Mouse (Mus musculus) kidney, adult 2 months (tissue): ENCODE data around the gene Gm5741. TPM values are rescaled to one million over a fixed set of nuclear protein-coding genes. Genes with fewer than 3 reads are reported as not detected.

Experiments
- DNase-seq: peaks from one replicate; pipeline ENCODE4 v3.0.0; 2021
- H3K27ac ChIP-seq: fragments of 200-500 bp; 2 replicates; pipeline ENCODE4 v1.5.1; 2012; ENCODE audit warnings: low read depth, low read length, control low read depth, inconsistent platforms; ENCODE audit not compliant: insufficient read depth
- H3K27me3 ChIP-seq: fragments of 200-500 bp; replicated peaks from 2 replicates; pipeline ENCODE4 v1.6.1; 2012; ENCODE audit warnings: mild to moderate bottlenecking, moderate library complexity, low read length, inconsistent platforms; ENCODE audit not compliant: control insufficient read depth, insufficient read depth
- H3K36me3 ChIP-seq: fragments of 200-500 bp; 2 replicates; pipeline ENCODE4 v1.6.1; 2012; ENCODE audit warnings: mild to moderate bottlenecking, moderate library complexity, low read length, inconsistent platforms; ENCODE audit not compliant: control insufficient read depth, insufficient read depth
- H3K4me1 ChIP-seq: fragments of 200-500 bp; 2 replicates; pipeline ENCODE4 v1.6.1; 2011; ENCODE audit warnings: low read length; ENCODE audit not compliant: control insufficient read depth, insufficient read depth
- H3K4me3 ChIP-seq: fragments of 200-500 bp; 2 replicates; pipeline ENCODE4 v1.5.1; 2011; ENCODE audit warnings: mild to moderate bottlenecking, low read depth, low read length, control low read depth; ENCODE audit not compliant: insufficient read depth
- CTCF ChIP-seq: fragments of 200-500 bp; conservative IDR thresholded peaks from 2 replicates; pipeline ENCODE4 v1.5.1; 2011; ENCODE audit warnings: low read depth, mild to moderate bottlenecking, control low read depth, low read length, moderate library complexity, mixed read lengths; ENCODE audit not compliant: insufficient read depth, insufficient read length
- POLR2A ChIP-seq: fragments of 200-500 bp; IDR thresholded peaks from one replicate; pipeline ENCODE4 v1.6.1; 2011; ENCODE audit warnings: low read depth, low read length, control low read depth
- WGBS: fragments of 180-500 bp; shearing (Covaris S2); methylation state at CpG from one replicate; pipeline ENCODE4 v1.1.7; 2018; 5-methylcytosine and 5-hydroxymethylcytosine counted together
- polyA plus RNA-seq: library from polyadenylated mRNA; depleted of rRNA; stranded (reverse); fragments of >200 nt; gene quantifications from 2 replicates; pipeline ENCODE4 v1.2.3, GENCODE M21; 2012; rRNA removed

Gm5741 gene
- polyA plus RNA-seq: 0.91 TPM in 1 of 2 replicates, not detected in the other

DNA sequence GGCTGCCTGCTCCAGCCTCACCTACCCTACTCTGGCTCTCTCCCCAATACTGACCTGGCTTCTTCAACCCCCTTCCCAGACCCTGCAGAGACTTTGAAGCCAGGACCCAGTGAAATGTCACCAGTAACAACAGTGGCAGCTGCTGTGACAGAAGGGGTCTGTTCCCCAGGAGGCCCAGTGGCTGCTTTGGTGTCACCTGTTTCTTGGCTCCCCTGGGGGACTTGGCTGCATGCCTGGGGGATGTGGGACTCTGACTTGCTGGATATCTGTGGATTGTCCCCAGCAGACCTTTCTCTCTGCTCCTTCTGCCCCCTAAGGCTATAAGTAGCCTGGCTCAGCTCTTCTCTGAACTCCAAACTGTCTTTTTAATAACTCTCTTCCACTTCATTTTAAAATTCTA is at the start of gene Gm5741:
Gene Gm5741 (minus strand): TSS at position 1 of the 400 bp plus-strand sequence.
- no peak within 1 kb of the TSS for H3K27ac ChIP-seq
- H3K4me3 ChIP-seq: no peak within 1 kb of the TSS
- peaks cover 10% of the 10 kb centered on the region; the same call in 1 of the 2 replicates for H3K4me1 ChIP-seq
- DNase-seq: no peak
- TF ChIP-seq CTCF: no peak
- TF ChIP-seq POLR2A: no peak
- no peaks in the 10 kb centered on the region for H3K27me3 ChIP-seq
- H3K36me3 ChIP-seq: no peaks in the 10 kb centered on the region

DNA sequence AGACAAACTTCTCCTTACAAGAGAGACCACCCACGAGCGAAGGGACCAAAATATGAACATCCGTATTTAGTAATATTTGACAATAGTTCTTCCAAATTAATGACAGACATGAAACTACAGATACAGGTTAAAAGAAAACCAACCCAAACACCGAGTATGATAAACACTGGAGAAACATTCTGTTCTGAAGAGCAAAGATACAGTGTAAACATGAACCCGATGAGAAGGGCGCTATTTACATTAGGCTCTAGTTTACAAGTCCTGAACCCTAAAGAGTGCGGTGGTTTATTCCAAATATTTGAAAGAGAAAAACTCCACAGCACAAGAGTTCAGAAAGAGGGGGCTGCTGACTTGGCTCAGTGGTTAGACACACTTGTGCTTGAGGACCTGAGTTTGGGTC is 49.2 kb upstream of the Gm5741 start:
- peaks cover 7% of the 10 kb centered on the region for H3K4me1 ChIP-seq
- no peak for DNase-seq
- no peaks in the 10 kb centered on the region for H3K36me3 ChIP-seq
- H3K27me3 ChIP-seq: no peaks in the 10 kb centered on the region
- H3K27ac ChIP-seq: no peak overlapping the region
- TF ChIP-seq CTCF (no peak), POLR2A (no peak)
- H3K4me3 ChIP-seq: no peak overlapping the region
- WGBS: 91% methylated on average over 7 of the region's 7 CpGs

DNA sequence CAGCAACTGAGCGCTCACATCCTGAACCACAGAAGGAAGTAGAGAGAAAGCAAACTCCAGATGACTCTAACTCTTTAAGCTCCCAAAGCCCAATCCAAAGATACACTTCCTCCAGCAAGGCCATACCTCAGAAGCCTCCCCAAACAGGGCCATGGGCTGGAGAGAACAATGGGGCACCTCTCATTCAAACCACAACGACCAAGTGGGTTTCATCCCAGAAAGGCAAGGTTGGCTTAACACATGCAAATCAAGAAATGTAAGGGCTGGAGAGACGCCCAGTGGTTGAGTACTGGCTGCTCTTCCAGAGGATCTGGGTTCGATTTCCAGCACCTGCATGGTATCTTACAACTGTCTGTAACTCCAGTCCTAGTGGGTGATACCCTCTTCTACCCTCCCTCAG is 47.7 kb upstream of the Gm5741 start:
- Histone ChIP-seq H3K27ac (no peak overlapping the region), H3K27me3 (no peaks in the 10 kb centered on the region), H3K4me3 (no peak overlapping the region), H3K4me1 (peaks cover 7% of the 10 kb centered on the region), H3K36me3 (peaks cover 6% of the 10 kb centered on the region)
- no peak for DNase-seq
- TF ChIP-seq POLR2A (no peak), CTCF (no peak)
- WGBS: 81% methylated on average over 4 of the region's 4 CpGs

DNA sequence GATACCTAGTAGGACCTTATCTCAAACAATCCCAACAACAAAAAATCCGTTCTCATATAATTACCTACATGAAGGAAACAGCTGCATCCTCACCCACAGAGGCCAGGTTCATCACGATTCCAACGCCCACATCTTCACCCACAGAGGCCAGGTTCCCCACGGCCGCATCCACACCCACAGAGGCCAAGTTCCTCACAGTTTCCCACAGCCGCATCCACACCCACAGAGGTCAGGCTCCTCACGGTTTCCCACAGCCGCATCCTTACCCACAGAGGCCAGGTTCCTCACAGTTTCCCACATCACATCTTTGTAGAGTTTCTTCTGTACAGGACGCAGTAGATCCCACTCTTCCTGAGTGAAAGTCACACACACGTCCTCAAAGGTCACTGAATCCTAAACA is 45.5 kb upstream of the Gm5741 start:
- no peak overlapping the region for H3K27ac ChIP-seq
- no peak for TF ChIP-seq CTCF
- TF ChIP-seq POLR2A: no peak
- no peak overlapping the region for H3K4me3 ChIP-seq
- no peaks in the 10 kb centered on the region for H3K27me3 ChIP-seq
- no peaks in the 10 kb centered on the region for H3K4me1 ChIP-seq
- 93% methylated on average over 10 of the region's 10 CpGs for WGBS
- no peak for DNase-seq
- H3K36me3 ChIP-seq: peaks cover 14% of the 10 kb centered on the region

DNA sequence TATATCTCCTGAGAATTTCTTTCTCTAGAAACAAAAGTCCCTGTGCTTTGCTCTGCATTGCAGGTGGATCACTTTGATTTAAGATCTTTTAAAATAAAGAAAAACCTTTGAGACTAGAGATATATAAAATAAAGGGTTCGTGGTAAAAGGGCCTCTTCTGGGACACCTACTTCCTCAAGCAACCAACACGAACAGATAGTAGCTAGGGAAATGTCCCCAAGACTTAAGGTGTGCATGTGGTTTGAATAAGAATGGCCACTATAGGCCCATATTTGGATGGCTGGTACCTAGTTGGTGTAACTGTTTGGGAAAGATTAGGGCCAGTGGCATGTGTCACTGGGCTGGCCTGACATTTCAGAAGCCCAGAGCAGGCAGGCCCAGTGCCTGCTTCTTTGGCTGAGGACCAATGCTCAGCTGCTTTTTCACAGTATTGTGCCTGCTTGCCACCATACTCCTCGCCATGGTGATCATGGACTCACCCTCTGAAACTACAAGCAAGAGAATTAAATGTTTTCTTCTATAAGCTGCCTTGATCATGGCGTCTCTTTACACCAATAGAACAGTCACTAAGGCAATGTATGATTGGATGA is 32.4 kb upstream of the Gm5741 start:
- no peak overlapping the region for H3K27ac ChIP-seq
- no peaks in the 10 kb centered on the region; the same call in 1 of the 2 replicates for H3K36me3 ChIP-seq
- H3K4me3 ChIP-seq: no peak overlapping the region
- H3K27me3 ChIP-seq: no peaks in the 10 kb centered on the region
- H3K4me1 ChIP-seq: no peaks in the 10 kb centered on the region
- no peak for TF ChIP-seq CTCF
- no peak for TF ChIP-seq POLR2A
- DNase-seq: no peak
- 86% methylated on average over 4 of the region's 4 CpGs for WGBS

DNA sequence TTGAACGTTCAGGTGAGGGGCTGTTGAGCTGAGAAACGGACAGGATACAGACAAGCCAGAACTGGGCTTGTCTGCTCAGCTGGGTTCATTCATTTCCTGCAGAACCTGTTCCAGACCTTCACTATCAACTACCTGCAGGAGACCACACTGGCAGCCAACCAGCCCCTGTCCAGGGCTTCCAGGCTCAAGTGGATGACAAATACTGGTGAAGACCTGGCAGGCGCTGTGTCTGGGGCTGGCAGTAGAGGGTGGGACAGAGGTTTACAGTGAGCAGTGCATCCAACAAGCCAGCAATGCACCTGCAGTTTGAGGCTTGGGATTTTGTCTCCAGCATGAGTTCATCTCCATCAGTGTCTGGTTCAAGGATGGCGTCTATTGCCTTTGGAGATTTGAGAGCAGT is 29.1 kb upstream of the Gm5741 start:
- WGBS: 90% methylated on average over 4 of the region's 4 CpGs
- TF ChIP-seq POLR2A (no peak), CTCF (no peak)
- Histone ChIP-seq H3K4me3 (no peak overlapping the region), H3K27me3 (no peaks in the 10 kb centered on the region), H3K36me3 (no peaks in the 10 kb centered on the region; the same call in 1 of the 2 replicates), H3K4me1 (no peaks in the 10 kb centered on the region), H3K27ac (no peak overlapping the region)
- no peak for DNase-seq

DNA sequence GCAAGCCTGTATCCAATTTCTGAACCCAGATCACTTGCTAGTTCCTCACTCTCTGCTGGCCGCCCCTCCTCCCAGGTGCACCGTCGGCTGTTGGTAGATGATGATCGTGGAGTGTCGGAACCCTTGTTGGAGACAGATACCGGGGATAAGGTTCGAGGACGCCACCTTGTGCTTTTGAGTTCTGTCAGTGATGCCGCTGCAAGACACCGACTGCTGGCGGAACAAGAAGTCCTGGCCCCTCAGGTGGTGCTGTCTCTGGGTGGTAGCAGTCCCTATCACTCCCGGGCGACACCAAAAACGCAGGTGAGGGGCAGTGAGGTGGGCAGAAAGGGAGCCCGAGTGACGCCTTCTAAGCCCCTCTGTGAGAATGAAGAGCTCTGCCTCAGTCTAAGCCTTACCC is 28.4 kb upstream of the Gm5741 start:
- Histone ChIP-seq H3K36me3 (no peaks in the 10 kb centered on the region; the same call in 1 of the 2 replicates), H3K4me1 (no peaks in the 10 kb centered on the region), H3K27me3 (no peaks in the 10 kb centered on the region), H3K4me3 (no peak overlapping the region), H3K27ac (no peak overlapping the region)
- TF ChIP-seq POLR2A (no peak), CTCF (no peak)
- 90% methylated on average over 16 of the region's 16 CpGs for WGBS
- DNase-seq: no peak

DNA sequence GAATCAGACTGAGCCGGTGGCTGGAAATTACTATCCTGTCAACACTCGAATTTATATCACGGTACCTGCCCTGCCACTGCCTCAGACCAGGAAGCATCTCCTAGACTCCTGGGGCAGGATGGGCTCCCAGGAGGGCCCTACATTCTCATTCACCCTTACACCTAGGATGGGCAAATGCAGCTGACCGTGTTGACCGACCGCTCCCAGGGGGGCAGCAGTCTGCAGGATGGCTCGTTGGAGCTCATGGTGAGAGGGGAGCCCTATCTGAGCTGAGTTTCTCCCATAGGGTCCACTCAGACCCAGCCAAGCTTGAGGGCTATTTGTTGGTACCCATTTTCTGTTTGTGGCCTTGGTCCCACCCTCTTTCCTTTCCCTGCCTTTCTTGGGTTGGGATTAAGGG is 27.8 kb upstream of the Gm5741 start:
- Histone ChIP-seq H3K36me3 (no peaks in the 10 kb centered on the region; the same call in 1 of the 2 replicates), H3K27ac (no peak overlapping the region)

More for the DNA sequence above, 27.8 kb upstream of the Gm5741 start:
- 87% methylated on average over 7 of the region's 7 CpGs for WGBS
- no peak for DNase-seq
- TF ChIP-seq POLR2A (no peak), CTCF (no peak)
- Histone ChIP-seq H3K4me1 (no peaks in the 10 kb centered on the region), H3K4me3 (no peak overlapping the region), H3K27me3 (no peaks in the 10 kb centered on the region)
